Mouse (Mus musculus): Measurements from ENCODE around the gene Hist1h2ai.
"Not testable (repeated sequence)": the region's sequence is repeated elsewhere in the genome, so short reads cannot be mapped to it uniquely, and the experiment has no call there.

The Hist1h2ai gene

DNA sequence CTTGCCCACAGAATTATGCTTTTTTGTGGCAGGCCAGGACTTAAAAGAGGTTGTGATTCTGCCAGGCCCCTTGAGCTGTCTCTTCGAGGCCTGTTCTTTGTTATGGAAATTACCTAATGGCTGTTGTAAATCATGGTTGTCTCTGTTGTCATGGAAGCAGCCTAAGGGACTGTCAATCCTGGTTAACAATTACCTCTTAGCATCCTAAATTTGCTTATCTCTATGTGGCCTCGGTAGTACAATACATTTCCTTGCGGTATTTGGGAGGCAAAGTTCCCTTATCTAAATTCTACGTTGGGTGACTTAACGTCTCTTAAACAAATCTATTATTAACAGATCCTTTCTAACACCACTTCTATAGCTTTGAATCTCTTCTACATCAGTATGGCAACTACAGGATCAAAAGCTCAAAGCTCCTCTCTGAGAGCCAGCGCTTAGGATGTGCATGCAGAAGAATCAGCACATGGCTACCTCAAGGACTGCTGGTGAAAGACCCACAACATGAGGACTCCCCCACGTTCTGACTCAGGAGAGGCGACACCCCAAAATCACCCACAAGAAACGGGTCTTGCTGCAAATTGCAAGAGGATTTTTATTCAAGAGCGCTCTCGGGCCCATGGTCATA, 11.8 kb downstream of the Hist1h2ai start:
- no peak for DNase-seq (ENCODE audit: low spot score)

DNA sequence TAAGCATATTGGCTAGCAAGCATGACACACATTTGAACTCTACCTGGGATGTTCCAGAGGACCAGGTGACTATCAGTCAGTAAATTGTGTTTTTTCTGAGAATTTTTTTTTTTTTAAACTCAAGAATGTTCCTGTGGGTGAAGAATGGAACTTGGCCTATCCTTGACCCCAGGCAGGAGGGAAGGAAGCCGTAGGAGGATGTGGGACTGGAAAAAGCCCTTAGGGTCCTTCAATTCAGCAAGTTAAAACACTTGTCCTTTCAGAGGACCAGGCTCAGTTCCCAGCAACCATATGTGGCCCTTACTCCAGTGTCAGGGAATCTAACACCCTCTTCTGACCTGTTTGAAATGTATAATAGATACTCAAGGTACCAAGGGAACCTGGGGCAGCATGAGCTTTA, 13.3 kb downstream of the Hist1h2ai start:
- no peak for DNase-seq (ENCODE audit: low spot score)

DNA sequence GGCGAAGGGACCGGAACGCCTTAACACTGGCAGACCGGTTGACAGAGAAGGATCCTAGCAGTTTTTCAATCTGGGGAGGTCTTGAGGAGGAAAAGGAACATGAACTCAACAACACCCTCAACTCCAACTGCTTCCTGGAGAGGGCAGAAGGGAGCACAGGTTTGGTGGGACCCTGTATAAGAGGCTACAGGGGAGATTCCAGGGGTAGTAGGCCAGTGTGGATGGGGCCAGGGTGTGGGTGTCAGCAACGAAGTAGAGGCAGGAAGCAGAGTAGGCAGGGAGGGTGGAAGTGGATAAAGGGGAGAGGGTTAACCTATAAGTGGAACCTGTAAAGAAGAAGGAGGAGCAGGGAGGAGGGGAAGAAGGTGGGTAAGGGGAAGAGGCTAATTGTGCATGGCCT, 17.2 kb downstream of the Hist1h2ai start:
- DNase-seq (ENCODE audit: low spot score): no peak

DNA sequence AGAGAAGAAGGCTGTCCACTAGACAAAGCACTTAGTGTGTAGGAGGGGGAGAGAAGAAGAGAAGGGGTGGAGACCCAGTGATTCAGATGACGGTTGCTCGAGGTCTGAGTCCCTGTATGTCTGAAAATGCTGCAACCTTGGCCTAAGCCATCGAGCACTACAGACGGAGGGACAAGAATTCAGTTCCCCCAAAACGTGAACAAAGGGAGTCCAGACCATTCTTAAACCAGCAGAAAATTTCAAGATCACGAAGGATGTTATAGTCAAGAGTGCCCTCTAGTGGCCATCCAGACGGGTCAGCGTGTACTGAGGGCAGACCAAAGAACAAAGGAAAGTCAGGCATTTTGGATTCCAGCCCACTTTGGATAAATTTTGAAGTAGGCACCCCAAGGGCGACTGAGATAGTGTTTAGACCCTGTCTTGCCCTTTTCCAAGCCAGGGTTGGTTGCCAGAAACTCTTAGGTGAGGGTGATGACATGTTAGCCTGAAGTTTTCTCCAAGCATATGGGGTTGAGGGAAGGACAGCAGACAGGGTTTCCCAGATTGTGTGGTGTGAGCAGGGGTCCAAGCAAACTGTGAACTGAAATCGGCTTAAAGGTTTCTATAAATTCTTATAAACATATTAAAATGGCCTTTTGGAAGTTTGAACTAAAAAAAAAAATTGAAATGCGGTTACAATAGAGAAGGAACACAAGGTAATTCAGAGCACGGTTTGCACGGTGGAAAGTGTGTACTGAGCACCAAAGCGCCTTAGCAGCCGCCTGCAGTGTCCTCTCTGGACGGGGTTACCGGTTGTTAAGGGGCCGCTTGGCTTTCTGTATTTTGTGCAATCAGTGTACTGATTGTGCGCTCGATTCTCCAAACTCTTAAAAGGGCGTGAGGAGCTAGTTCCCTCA, 18.0 kb downstream of the Hist1h2ai start:
- DNase-seq (ENCODE audit: low spot score): peak; percentile 67

DNA sequence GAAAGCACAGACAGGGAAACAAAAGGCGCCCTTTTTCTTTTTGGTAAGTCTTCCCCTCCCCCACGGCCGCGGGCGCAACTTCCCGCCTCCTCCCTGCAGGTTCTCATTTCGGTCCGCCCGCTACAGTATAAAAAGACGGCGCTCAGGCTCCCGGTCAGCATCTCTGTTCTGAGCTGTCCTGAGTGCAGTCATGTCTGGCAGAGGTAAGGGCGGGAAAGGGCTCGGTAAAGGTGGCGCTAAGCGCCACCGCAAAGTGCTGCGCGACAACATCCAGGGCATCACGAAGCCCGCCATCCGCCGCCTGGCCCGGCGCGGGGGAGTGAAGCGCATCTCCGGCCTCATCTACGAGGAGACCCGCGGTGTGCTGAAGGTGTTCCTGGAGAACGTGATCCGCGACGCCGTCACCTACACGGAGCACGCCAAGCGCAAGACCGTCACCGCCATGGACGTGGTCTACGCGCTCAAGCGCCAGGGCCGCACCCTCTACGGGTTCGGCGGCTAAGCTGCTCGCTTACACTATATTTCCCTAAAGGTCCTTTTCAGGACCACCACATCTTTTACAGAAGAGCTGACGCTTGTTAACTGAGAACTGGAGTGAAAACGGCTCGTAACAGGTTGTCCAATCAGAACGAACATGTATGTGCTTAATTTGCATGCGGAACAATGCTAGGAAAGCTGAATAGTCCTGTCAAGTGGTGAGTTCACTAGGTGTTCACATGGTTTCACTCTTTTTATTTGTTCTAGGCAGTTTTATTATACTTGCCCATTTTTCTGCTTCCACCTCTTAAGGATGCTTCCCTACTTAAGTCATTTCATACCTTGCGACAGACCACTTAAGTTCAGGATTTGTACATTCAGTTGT, 18.9 kb downstream of the Hist1h2ai start, which contains the start of gene Hist1h4j:
Gene Hist1h4j (plus strand): TSS at position 159 of the 862 bp plus-strand sequence.
- DNase-seq (ENCODE audit: low spot score): peak; percentile 62

DNA sequence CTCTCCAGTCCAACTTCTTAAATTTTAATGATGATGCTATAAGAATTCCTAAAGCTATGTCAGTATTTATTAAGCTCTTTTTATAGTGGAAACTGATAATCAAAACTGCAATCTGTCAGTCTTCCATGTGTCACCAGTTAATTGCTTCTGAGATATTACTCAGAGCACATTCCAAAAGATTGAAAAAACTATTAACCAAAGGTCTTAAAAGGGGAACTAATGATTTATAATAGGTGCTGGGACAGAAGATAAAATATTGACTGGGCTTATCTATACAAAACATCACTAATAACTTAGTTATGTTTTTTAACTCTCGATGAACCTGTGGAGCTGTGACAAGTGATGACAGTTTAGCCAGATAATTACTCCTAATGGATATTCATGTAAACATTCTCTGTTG, 28.8 kb downstream of the Hist1h2ai start:
- DNase-seq (ENCODE audit: low spot score): no peak

DNA sequence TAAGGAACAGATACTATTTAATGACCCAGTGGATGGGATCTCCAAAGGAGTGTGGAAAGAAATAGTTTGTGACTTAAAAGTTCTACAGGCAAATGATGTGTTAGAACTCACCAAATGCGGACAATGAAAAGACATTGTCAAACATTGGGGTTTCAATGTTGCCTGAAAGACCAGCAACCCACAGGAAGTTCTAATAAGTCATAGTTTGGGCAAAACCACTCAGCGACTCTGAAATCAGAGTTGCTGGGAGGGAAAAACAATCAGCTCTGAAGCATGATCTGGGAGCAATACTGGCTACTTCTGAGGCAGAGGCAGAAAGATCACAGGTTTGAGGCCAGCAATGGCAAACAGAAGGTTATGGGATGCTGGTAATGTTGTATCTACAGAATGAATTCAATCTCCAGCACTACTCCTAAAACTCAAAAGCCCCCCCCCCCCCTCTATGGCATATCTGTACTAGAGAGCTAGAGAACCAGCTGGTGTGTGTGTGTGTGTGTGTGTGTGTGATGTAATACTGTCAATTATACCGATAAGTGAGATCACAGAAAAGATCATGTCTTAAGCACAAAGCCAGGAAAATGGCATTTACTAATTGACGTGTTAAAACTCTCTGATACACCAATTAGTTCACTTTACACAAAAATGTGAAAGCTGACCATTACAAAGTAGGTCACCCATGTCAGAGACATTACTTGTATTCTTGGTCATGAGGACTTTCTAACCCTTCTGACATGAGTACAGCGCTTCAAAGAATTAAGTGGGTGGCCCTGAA, 33.4 kb downstream of the Hist1h2ai start:
- DNase-seq (ENCODE audit: low spot score): no peak

DNA sequence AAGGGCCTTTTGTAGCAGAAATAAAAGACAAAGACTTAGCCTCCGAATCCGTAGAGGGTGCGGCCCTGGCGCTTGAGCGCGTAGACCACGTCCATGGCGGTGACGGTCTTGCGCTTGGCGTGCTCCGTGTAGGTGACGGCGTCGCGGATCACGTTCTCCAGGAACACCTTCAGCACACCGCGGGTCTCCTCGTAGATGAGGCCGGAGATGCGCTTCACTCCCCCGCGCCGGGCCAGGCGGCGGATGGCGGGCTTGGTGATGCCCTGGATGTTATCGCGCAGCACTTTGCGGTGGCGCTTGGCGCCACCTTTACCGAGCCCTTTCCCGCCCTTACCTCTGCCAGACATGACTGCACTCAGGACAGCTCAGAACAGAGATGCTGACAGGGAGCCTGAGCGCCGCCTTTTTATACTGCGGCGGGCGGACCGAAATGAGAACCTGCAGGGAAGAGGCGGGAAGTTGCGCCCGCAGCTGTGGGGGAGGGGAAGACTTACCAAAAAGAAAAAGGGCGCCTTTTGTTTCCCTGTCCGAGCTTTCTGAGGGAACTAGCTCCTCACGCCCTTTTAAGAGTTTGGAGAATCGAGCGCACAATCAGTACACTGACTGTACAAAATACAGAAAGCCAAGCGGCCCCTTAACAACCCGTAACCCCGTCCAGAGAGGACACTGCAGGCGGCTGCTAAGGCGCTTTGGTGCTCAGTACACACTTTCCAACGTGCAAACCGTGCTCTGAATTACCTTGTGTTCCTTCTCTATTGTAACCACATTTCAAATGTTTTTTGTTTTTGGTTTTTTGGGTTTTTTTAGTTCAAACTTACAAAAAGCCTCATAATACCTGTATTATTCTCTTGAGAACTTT, 34.2 kb downstream of the Hist1h2ai start, which contains the start of gene Hist1h4k:
Gene Hist1h4k (minus strand): TSS at position 347 of the 859 bp plus-strand sequence.
- DNase-seq (ENCODE audit: low spot score): peak; percentile 88

DNA sequence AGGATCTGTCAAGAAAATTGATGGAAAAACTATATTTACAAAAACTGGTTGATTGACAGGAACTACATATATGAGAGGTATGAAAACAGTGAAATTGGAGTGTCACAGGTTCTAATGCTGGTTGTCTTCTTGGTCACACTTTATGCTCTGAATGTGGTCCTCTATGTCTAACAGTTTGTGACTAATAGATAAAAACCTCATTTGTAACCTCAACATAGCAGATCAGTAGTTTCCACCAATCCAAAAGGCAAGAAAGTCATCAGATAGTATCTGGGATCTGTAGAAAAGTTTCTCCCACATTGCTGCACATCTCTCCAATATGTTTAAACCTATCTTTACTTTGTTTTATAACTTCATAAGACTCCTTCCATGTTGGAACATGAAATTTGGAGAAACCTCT, 35.2 kb downstream of the Hist1h2ai start:
- DNase-seq (ENCODE audit: low spot score): no peak

DNA sequence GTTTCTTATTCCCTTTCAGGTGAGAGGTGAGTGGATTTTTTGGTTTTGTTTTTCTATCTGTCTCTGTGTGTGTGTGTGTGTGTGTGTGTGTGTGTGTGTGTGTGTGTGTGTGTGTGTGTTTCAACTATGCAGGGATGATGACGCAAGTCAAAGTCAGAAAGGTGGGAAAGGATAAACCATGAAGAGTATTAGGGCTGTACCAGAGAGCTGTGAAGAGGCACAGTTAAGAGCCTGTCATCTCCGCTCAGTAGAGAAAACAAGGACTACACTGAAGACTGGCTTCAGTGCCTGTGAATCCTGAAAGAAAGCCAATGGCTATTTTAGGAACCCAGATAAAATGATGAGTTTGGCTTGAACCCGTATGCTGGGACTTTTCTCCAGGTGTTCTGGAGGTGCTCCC, 35.6 kb downstream of the Hist1h2ai start:
- DNase-seq (ENCODE audit: low spot score): no peak

DNA sequence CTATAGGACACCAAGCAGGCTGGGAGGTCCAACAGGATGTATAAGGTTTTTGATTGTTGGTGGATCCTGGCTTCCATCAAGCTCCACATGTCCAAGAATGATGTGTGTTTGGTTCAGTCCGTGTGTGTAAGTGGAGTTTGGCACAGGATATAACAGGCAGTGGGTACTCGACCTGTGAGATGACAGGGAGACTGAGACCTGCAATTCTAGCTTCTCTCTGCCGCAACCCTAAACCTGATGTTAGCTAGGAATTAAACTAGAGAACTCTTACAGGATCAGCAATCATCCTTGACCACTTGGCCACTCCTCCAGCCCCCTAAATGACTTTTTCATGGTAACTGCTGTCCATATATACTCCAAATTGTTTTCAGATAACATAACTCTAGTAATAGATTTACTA, 36.1 kb downstream of the Hist1h2ai start:
- no peak for DNase-seq (ENCODE audit: low spot score)

DNA sequence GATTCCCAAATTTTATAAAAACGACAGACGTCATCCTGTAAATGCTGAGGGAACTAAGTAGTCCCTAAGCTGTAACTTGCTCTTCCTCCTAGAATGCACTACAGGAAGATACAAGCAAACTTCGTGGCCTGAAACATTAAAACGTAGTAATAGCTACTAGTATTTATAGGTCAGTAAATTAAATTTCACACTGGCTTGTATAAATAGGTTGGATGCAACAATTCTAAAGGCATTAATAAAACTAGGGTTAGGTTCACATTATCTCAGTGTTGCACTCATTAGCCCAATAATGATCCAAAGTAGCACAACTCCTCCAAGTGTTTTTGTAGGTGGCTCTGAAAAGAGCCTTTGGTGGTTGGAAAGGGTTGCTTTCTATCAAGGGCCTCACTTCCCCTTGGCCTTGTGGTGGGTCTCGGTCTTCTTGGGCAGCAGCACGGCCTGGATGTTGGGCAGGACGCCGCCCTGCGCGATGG, 36.9 kb downstream of the Hist1h2ai start:
- no peak for DNase-seq (ENCODE audit: low spot score)

DNA sequence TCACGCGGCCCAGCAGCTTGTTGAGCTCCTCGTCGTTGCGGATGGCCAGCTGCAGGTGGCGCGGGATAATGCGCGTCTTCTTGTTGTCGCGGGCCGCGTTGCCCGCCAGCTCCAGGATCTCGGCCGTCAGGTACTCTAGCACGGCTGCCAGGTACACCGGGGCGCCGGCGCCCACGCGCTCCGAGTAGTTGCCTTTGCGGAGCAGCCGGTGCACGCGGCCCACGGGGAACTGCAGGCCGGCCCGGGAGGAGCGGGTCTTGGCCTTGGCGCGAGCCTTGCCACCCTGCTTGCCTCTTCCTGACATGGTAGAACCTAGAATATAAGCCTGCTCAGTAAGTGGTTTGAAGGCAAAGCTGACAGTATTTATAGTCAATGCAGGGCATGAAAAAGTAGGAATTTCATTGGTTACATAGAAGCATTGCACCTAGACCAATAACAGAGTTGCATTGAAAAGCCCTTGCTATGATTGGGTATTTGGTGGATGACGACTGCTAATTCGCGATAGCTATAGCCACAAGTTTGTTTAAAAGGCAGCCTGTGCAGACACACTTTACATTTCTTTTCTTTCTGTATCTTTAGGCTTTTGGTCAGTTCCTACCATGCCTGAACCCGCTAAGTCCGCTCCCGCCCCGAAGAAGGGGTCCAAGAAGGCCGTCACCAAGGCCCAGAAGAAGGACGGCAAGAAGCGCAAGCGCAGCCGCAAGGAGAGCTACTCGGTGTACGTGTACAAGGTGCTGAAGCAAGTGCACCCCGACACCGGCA, 37.5 kb downstream of the Hist1h2ai start, which contains the start of the genes Hist1h2ak and Hist1h2bn:
Gene Hist1h2ak (minus strand): TSS at position 304 of the 762 bp plus-strand sequence.
Gene Hist1h2bn (plus strand): TSS at position 600 of the 762 bp plus-strand sequence.
- DNase-seq (ENCODE audit: low spot score): peak; percentile 23

DNA sequence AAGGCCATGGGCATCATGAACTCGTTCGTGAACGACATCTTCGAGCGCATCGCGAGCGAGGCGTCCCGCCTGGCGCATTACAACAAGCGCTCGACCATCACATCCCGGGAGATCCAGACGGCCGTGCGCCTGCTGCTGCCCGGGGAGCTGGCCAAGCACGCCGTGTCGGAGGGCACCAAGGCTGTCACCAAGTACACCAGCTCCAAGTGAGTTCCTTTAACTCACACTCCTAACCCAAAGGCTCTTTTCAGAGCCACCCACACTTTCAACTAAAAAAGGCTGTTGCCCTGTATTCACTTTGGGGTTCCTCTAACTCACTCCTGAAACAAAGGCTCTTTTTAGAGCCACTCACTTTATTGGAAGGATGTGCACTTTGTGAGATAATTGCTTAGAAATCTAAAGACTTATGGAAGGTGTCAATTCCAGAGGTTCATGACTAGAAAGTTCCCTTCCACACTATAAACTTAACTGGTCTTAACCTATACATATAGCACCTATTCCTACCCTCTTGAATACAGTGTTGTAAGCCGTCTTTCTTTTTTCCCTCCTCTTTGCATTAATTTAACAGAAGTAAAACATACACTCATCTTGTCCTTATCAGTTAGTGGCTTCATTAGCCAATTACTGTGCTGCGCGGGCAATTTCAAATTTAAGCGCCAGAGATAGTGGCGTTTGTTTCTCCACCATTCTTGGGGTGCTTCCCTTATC, 38.2 kb downstream of the Hist1h2ai start:
- not testable (repeated sequence) for DNase-seq (ENCODE audit: low spot score)

DNA sequence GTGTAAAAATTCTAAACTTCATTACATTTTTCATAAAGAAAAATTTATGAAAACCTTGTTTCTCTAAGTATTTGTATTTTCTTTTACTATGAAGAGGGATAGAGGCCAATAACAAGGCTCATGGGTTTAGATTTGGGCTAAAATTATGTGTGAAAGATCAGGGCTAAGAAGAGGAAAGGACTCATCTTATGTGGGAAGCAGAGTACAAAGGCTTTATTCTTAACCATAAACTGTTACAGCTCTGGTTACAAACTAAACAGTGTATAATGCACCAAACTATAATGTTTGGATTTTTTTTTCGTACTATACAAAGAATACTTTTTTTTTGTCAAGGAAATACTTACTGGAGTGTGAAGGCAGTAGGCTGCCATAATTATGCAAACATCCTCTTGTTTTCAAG, 39.5 kb downstream of the Hist1h2ai start:
- no peak for DNase-seq (ENCODE audit: low spot score)
